Mouse (Mus musculus): ENCODE measurements around the gene Ccdc18. TPM values are rescaled to one million over a fixed set of nuclear protein-coding genes. Genes with fewer than 3 reads are reported as not detected.

Ccdc18 gene
- polyA plus RNA-seq, 1 experiment from 2014 or later, result 11.0 TPM

Other genes starting within 250 kb of the Ccdc18 start
- gene Rpl5, start 232.4 kb upstream of the Ccdc18 start, polyA plus RNA-seq (2014; fragmentation: Nextera tagmentation; extraction: Ambion mirVana), result 82.8 and 84.2 TPM in 2 replicates
- 22.1 and 24.3 TPM in 2 replicates for gene Fam69a, start 145.8 kb upstream of the Ccdc18 start, polyA plus RNA-seq (2014; fragmentation: Nextera tagmentation; extraction: Ambion mirVana)
- 160 and 164 TPM in 2 replicates for gene Mtf2, start 67.2 kb upstream of the Ccdc18 start, polyA plus RNA-seq (2014; fragmentation: Nextera tagmentation; extraction: Ambion mirVana)
- 24.1 and 24.6 TPM in 2 replicates for gene Tmed5, start 255 bp upstream of the Ccdc18 start, polyA plus RNA-seq (2014; fragmentation: Nextera tagmentation; extraction: Ambion mirVana)
- gene Dr1, start 136.0 kb downstream of the Ccdc18 start, polyA plus RNA-seq (2014; fragmentation: Nextera tagmentation; extraction: Ambion mirVana), result 59.0 and 65.7 TPM in 2 replicates
- gene Pigg, start 179.7 kb downstream of the Ccdc18 start, polyA plus RNA-seq (2014; fragmentation: Nextera tagmentation; extraction: Ambion mirVana), result 2.1 and 2.7 TPM in 2 replicates
- gene Gm42517, start 235.0 kb downstream of the Ccdc18 start, polyA plus RNA-seq (2014; fragmentation: Nextera tagmentation; extraction: Ambion mirVana), result not detected in 2 replicates